Mouse (Mus musculus) myocyte (in vitro differentiated cells): ENCODE measurements around the gene Klf8.

Experiments used
- CEBPB ChIP-seq: IDR thresholded peaks from 2 replicates; pipeline ENCODE4 v1.6.1; 2011; ENCODE audit warnings: mild to moderate bottlenecking, moderate library complexity; ENCODE audit not compliant: poor library complexity, insufficient read depth, severe bottlenecking
- E2F4 ChIP-seq: IDR thresholded peaks from one replicate; pipeline ENCODE4 v1.6.1; 2011; ENCODE audit warnings: mild to moderate bottlenecking, control low read depth, moderate library complexity; ENCODE audit not compliant: insufficient read depth
- MAX ChIP-seq: IDR thresholded peaks from one replicate; pipeline ENCODE4 v1.6.1; 2011; ENCODE audit warnings: low read depth, mild to moderate bottlenecking, control low read depth
- MYOD1 ChIP-seq, 3 experiments: IDR thresholded peaks; one replicate each; pipeline ENCODE4 v1.6.1; 2011; ENCODE audit warnings: control low read depth in 2 of 3, low read depth in 2 of 3, mild to moderate bottlenecking in 2 of 3, moderate library complexity in 1 of 3; ENCODE audit not compliant: insufficient read length in 2 of 3, control insufficient read depth in 1 of 3
- MYOG ChIP-seq, 3 experiments: IDR thresholded peaks; one replicate each; pipeline ENCODE4 v1.6.1; 2011; ENCODE audit warnings: control low read depth in 2 of 3, low read depth in 2 of 3, mild to moderate bottlenecking in 2 of 3; ENCODE audit not compliant: insufficient read length in 2 of 3, control insufficient read depth in 1 of 3, insufficient read depth in 1 of 3
- POLR2A ChIP-seq: IDR thresholded peaks from one replicate; pipeline ENCODE4 v1.6.1; 2011; ENCODE audit warnings: low read depth, mild to moderate bottlenecking, control low read depth, moderate library complexity; ENCODE audit not compliant: insufficient read length
- POLR2AphosphoS2 ChIP-seq: IDR thresholded peaks from one replicate; pipeline ENCODE4 v1.6.1; 2011; ENCODE audit warnings: low read depth, control low read depth; ENCODE audit not compliant: insufficient read length
- SRF ChIP-seq: IDR thresholded peaks from one replicate; pipeline ENCODE4 v1.6.1; 2011; ENCODE audit warnings: low read depth; ENCODE audit not compliant: control insufficient read depth, insufficient read length
- TCF3 ChIP-seq: IDR thresholded peaks from one replicate; pipeline ENCODE4 v1.6.1; 2011; ENCODE audit warnings: low read depth, control low read depth; ENCODE audit not compliant: insufficient read length
- USF1 ChIP-seq: IDR thresholded peaks from one replicate; pipeline ENCODE4 v1.6.1; 2011; ENCODE audit warnings: low read depth, mild to moderate bottlenecking, control low read depth, moderate library complexity

DNA sequence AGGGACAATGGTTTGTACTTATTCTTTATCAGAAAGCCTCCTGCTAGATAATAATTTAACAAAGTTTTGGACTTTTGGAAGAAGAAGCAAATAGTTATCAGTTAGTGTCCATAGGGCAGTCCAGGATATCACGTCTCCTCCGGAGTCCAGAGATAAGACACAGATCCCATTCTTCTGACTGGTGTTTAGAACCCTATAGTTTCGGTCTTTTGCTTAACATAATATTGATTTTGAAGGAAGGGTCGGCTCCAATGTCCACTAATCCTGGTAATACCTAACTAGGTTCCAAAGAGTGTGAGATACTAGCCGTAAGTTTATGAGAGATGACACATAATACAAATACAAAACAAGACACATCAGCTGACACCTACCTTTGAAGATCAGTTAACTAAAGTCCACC lies 179.8 kb downstream of the Klf8 start:
- TF ChIP-seq POLR2A (no peak), POLR2AphosphoS2 (no peak), CEBPB (no peak), SRF (no peak), MAX (no peak), USF1 (no peak), E2F4 (no peak), MYOG (IDR thresholded peaks at IDR 0.05; ENCODE audit: control insufficient read depth in 1 of 3, insufficient read depth in 1 of 3, insufficient read length in 2 of 3, low read depth in 2 of 3) (no peak), TCF3 (no peak), MYOD1 (IDR thresholded peaks at IDR 0.05; ENCODE audit: control insufficient read depth in 1 of 3, insufficient read length in 2 of 3, low read depth in 2 of 3) (no peak)
